Mouse (Mus musculus) forebrain, postnatal 0 days (tissue): ENCODE data around the gene Rfx3. TPM values are rescaled to one million over a fixed set of nuclear protein-coding genes. Genes with fewer than 3 reads are reported as not detected.

ENCODE experiments used
- ATAC-seq: fragments of 200-750 bp; cut with Nextera tagmentation; 2 replicates; pipeline ENCODE4 v1.8.0; 2017; ENCODE audit warnings: mild to moderate bottlenecking, moderate library complexity
- DNase-seq: peaks from one replicate; pipeline ENCODE4 v3.0.0-alpha.2; 2015
- H3K27ac ChIP-seq: fragments of 300-500 bp; sonication (generic); 2 replicates; pipeline ENCODE4 v1.5.1; 2014; ENCODE audit warnings: low read depth, mild to moderate bottlenecking, antibody characterized with exemption, low read length, moderate library complexity, mixed read lengths
- H3K27me3 ChIP-seq: fragments of 300-500 bp; sonication (generic); 2 replicates; pipeline ENCODE4 v1.6.1; 2014; ENCODE audit warnings: mild to moderate bottlenecking, low read length, mixed read lengths; ENCODE audit not compliant: insufficient read depth
- H3K36me3 ChIP-seq: fragments of 300-500 bp; sonication (generic); 2 replicates; pipeline ENCODE4 v1.6.1; 2014; ENCODE audit warnings: mild to moderate bottlenecking, moderate library complexity; ENCODE audit not compliant: insufficient read depth
- H3K4me1 ChIP-seq: fragments of 300-500 bp; sonication (generic); 2 replicates; pipeline ENCODE4 v1.6.1; 2014; ENCODE audit warnings: antibody characterized with exemption; ENCODE audit not compliant: insufficient read depth
- H3K4me2 ChIP-seq: fragments of 300-500 bp; sonication (generic); 2 replicates; pipeline ENCODE4 v1.6.1; 2014; ENCODE audit warnings: low read depth, mild to moderate bottlenecking, moderate library complexity
- H3K4me3 ChIP-seq: fragments of 300-500 bp; sonication (generic); 2 replicates; pipeline ENCODE4 v1.5.1; 2014; ENCODE audit warnings: low read depth, low read length, mixed read lengths
- H3K9ac ChIP-seq: fragments of 300-500 bp; sonication (generic); 2 replicates; pipeline ENCODE4 v1.6.1; 2014; ENCODE audit warnings: mild to moderate bottlenecking
- H3K9me3 ChIP-seq: fragments of 300-500 bp; sonication (generic); 2 replicates; pipeline ENCODE4 v1.6.1; 2016; ENCODE audit warnings: low read length
- CTCF ChIP-seq: sonication (generic); IDR thresholded peaks from 2 replicates; pipeline ENCODE4 v1.5.1; 2016; ENCODE audit warnings: antibody characterized with exemption, control low read depth, low read depth
- WGBS: fragments of 180-500 bp; shearing (Covaris S2); extraction: QIAGEN DNeasy Blood & Tissue Kit; methylation state at CpG from one replicate; pipeline ENCODE4 v1.1.7; 2014; 5-methylcytosine and 5-hydroxymethylcytosine counted together
- polyA plus RNA-seq: library from polyadenylated mRNA; unstranded; fragments of >200 nt; fragmentation: Nextera tagmentation; extraction: Ambion mirVana; gene quantifications from 2 replicates; pipeline ENCODE4 v1.2.1, GENCODE M21; 2015
- total RNA-seq: library from RNA; depleted of rRNA; stranded (reverse); fragments of >200 nt; gene quantifications from 2 replicates; pipeline ENCODE4 v1.2.3, GENCODE M21; 2014

Rfx3 gene
- total and polyA plus RNA-seq, 2 experiments from 2014 or later = 19.4 to 42.5 TPM

GRCm38 (mm10) chr19:28011396-28011717 is 391 bp upstream of the Rfx3 start:
- ATAC-seq = peak; percentile 98
- TF ChIP-seq CTCF = no peak
- H3K9me3 ChIP-seq = no peaks in the 10 kb centered on the region
- peak overlapping the region; percentile 100 for H3K27ac ChIP-seq
- peak overlapping the region; percentile 87 for H3K4me3 ChIP-seq
- peak; percentile 98 for DNase-seq
- no peaks in the 10 kb centered on the region for H3K36me3 ChIP-seq
- 2% methylated on average over 30 of the region's 30 CpGs for WGBS
- no peaks in the 10 kb centered on the region for H3K27me3 ChIP-seq
- H3K4me2 ChIP-seq = peak overlapping the region; percentile 82
- H3K4me1 ChIP-seq = peaks cover 7% of the 10 kb centered on the region; the same call in 1 of the 2 replicates
- H3K9ac ChIP-seq = peak overlapping the region; percentile 99

- peaks cover 7% of the 10 kb centered on the region; the same call in 1 of the 2 replicates for H3K4me1 ChIP-seq
- H3K36me3 ChIP-seq = no peaks in the 10 kb centered on the region
- DNase-seq (peak; percentile 69), ATAC-seq (no peak)
- peak overlapping the region; percentile 100 for H3K27ac ChIP-seq
- H3K27me3 ChIP-seq = no peaks in the 10 kb centered on the region
- WGBS = 2% methylated on average over 5 of the region's 5 CpGs
- H3K9ac ChIP-seq = peak overlapping the region; percentile 99
- H3K9me3 ChIP-seq = no peaks in the 10 kb centered on the region
- peak overlapping the region; percentile 87 for H3K4me3 ChIP-seq
- TF ChIP-seq CTCF = no peak; the same call in 1 of the 2 replicates
- H3K4me2 ChIP-seq = peak overlapping the region; percentile 64
Measured at GRCm38 (mm10) chr19:28009587-28010281, 1.2 kb downstream of the Rfx3 start.

- no peak overlapping the region for H3K27ac ChIP-seq
- H3K4me3 ChIP-seq = no peak overlapping the region
- DNase-seq (no peak), ATAC-seq (no peak)
- no peak for TF ChIP-seq CTCF
- no peak overlapping the region for H3K4me2 ChIP-seq
- WGBS = 64% methylated on average over 1 of the region's 1 CpGs
- no peaks in the 10 kb centered on the region for H3K36me3 ChIP-seq
- no peak overlapping the region for H3K9ac ChIP-seq
- no peaks in the 10 kb centered on the region for H3K9me3 ChIP-seq
- H3K4me1 ChIP-seq = no peaks in the 10 kb centered on the region; the same call in 1 of the 2 replicates
- no peaks in the 10 kb centered on the region for H3K27me3 ChIP-seq
Measured at GRCm38 (mm10) chr19:28004190-28004589, 6.8 kb downstream of the Rfx3 start.

- H3K27me3 ChIP-seq = no peaks in the 10 kb centered on the region
- no peak overlapping the region for H3K9ac ChIP-seq
- WGBS = 61% methylated on average over 1 of the region's 1 CpGs
- no peak overlapping the region for H3K4me2 ChIP-seq
- no peaks in the 10 kb centered on the region; the same call in 1 of the 2 replicates for H3K4me1 ChIP-seq
- no peak for TF ChIP-seq CTCF
- no peaks in the 10 kb centered on the region for H3K9me3 ChIP-seq
- peak; percentile 36 for DNase-seq
- no peaks in the 10 kb centered on the region for H3K36me3 ChIP-seq
- peak; percentile 68 for ATAC-seq
- H3K4me3 ChIP-seq = no peak overlapping the region
- no peak overlapping the region for H3K27ac ChIP-seq
Measured at GRCm38 (mm10) chr19:28003474-28003873, 7.5 kb downstream of the Rfx3 start.

- no peaks in the 10 kb centered on the region for H3K36me3 ChIP-seq
- H3K9ac ChIP-seq = no peak overlapping the region
- no peak for DNase-seq
- H3K9me3 ChIP-seq = no peaks in the 10 kb centered on the region
- ATAC-seq = no peak
- no peaks in the 10 kb centered on the region for H3K27me3 ChIP-seq
- TF ChIP-seq CTCF = no peak
- no peak overlapping the region for H3K4me3 ChIP-seq
- WGBS = 83% methylated on average over 3 of the region's 3 CpGs
- H3K4me1 ChIP-seq = no peaks in the 10 kb centered on the region; the same call in 1 of the 2 replicates
- no peak overlapping the region for H3K4me2 ChIP-seq
- no peak overlapping the region for H3K27ac ChIP-seq
Measured at GRCm38 (mm10) chr19:28002708-28003107, 8.3 kb downstream of the Rfx3 start.

GRCm38 (mm10) chr19:27992800-27993199 is 18.2 kb downstream of the Rfx3 start:
- Histone ChIP-seq H3K27me3 (no peaks in the 10 kb centered on the region), H3K36me3 (no peaks in the 10 kb centered on the region), H3K9ac (no peak overlapping the region), H3K4me2 (no peak overlapping the region), H3K4me3 (no peak overlapping the region), H3K27ac (no peak overlapping the region), H3K4me1 (peaks cover 3% of the 10 kb centered on the region), H3K9me3 (no peaks in the 10 kb centered on the region)
- no peak for TF ChIP-seq CTCF
- DNase-seq (no peak), ATAC-seq (no peak)
- WGBS = 82% methylated on average over 7 of the region's 7 CpGs

- H3K27ac ChIP-seq = no peak overlapping the region
- DNase-seq (no peak), ATAC-seq (no peak)
- H3K9ac ChIP-seq = no peak overlapping the region
- TF ChIP-seq CTCF = no peak
- no peaks in the 10 kb centered on the region for H3K9me3 ChIP-seq
- H3K4me3 ChIP-seq = no peak overlapping the region
- H3K27me3 ChIP-seq = no peaks in the 10 kb centered on the region
- WGBS = 10% methylated on average over 3 of the region's 3 CpGs
- H3K36me3 ChIP-seq = no peaks in the 10 kb centered on the region
- H3K4me2 ChIP-seq = no peak overlapping the region
- H3K4me1 ChIP-seq = peaks cover 3% of the 10 kb centered on the region
Measured at GRCm38 (mm10) chr19:27988746-27989145, 22.2 kb downstream of the Rfx3 start.
